Mouse (Mus musculus) layer of hippocampus, adult 9-11 months (tissue): Measurements from ENCODE around the gene Mrpl54.
"Not testable (repeated sequence)": the region's sequence is repeated elsewhere in the genome, so short reads cannot be mapped to it uniquely, and the experiment has no call there.

Experiments used
- DNase-seq: peaks from one replicate; pipeline ENCODE4 v3.0.0; 2022

Mrpl54 gene

DNA sequence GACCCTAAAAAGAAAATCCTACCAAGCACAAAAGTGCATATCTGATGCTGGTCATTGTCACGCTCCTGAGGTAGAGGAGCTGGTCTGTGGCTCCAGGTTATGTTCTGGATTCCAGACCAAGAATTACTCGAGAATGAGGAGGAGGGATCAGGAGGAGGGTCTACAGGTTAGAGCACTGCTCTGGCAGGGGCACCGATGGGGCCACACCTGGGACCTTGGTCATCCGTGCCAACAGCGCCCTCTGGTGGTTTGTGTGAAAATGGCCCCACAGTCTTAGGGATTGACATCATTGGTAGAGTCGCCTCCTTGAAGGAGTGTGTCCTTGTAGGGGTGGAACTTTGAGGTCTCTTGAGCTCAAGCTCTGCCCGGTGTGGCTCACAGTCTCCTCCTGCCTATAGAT lies 48.8 kb downstream of the Mrpl54 start:
- no peak for DNase-seq

DNA sequence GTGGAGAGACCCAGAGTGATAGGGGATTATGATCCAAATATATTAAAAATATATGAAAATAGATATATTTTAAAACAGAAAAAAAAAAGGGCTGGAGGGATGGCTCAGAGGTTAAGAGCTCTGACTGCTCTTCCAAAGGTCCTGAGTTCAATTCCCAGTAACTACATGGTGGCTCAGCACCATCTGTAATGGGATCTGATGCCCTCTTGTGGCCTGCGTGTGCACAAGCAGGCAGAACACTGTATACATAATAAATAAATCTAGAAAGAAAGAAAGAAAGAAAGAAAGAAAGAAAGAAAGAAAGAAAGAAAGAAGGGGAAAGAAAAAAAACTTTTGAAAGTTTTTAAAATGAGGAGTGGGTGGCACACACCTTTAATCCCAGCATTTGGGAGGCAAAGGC lies 49.5 kb downstream of the Mrpl54 start:
- DNase-seq, result not testable (repeated sequence)

DNA sequence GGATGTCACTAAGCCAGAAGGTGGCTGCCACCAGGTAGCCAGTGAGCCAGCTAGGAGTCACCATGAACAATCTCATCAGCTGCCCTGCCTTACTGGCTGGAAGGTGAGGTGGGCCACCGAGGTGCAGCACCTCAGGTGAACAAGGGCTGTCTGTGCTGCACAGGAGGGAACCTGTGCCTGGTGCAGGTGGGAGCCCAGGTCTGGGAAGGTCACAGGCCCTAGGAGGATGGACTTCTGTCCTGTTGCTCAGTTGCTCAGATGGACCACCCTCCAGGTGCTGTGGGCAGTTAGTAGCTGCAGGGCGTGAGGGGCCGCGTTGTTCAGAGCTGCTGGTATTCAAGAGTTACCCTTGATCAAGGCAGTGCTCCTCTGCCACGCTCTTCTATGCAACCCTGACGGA lies 49.9 kb downstream of the Mrpl54 start:
- DNase-seq, result no peak

DNA sequence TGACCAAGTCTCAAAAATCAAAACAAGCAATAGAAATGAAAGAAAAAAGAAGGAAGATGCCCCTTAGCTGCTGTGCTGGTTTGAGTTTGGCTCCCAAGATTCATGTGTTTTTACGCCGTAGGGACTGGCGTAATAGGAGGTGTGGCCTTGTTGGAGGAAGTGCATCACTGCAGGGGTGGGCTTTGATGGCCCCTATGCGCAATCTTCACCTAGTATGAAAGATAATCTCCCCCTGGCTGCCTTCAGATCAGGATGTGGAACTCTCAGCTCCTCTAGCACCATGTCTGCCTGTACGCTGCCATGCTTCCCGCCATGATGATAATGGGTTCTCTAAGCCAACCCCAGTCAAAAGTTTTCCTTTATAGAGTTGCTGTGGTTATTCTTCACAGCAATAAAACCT lies 50.5 kb downstream of the Mrpl54 start:
- DNase-seq, result no peak
